Mouse (Mus musculus): ENCODE measurements at regions not wholly inside any gene's neighbourhood (a gene's known extent, or its start where the extent isn't known, plus 50 kb on each side); places are given as distances from the start of the nearest gene placed in this dataset.

- DNase-seq (ENCODE audit: low read depth, low spot score), result no peak
Measured at GRCm38 (mm10) chr11:112095009-112095408, 687.0 kb upstream of the Sox9 start.

- DNase-seq (ENCODE audit: low read depth, low spot score), result no peak
Measured at GRCm38 (mm10) chr11:112098161-112098560, 683.9 kb upstream of the Sox9 start.

GRCm38 (mm10) chr11:112103252-112103651 lies 678.8 kb upstream of the Sox9 start:
- peak; percentile 42 for DNase-seq (ENCODE audit: low read depth, low spot score)

- DNase-seq (ENCODE audit: low read depth, low spot score), result no peak
Measured at GRCm38 (mm10) chr11:112106891-112107290, 675.1 kb upstream of the Sox9 start.

GRCm38 (mm10) chr11:112107314-112107713 lies 674.7 kb upstream of the Sox9 start:
- DNase-seq (ENCODE audit: low read depth, low spot score), result no peak

- peak; percentile 49 for DNase-seq (ENCODE audit: low read depth, low spot score)
Measured at GRCm38 (mm10) chr11:112121026-112121425, 661.0 kb upstream of the Sox9 start.

GRCm38 (mm10) chr11:112121831-112122230 lies 660.2 kb upstream of the Sox9 start:
- DNase-seq (ENCODE audit: low read depth, low spot score), result no peak

GRCm38 (mm10) chr11:112125249-112125933 lies 656.6 kb upstream of the Sox9 start:
- no peak for DNase-seq (ENCODE audit: low read depth, low spot score)

- DNase-seq (ENCODE audit: low read depth, low spot score), result no peak
Measured at GRCm38 (mm10) chr11:112130090-112130489, 651.9 kb upstream of the Sox9 start.

- no peak for DNase-seq (ENCODE audit: low read depth, low spot score)
Measured at GRCm38 (mm10) chr11:112137401-112138020, 644.5 kb upstream of the Sox9 start.

GRCm38 (mm10) chr11:112140058-112140457 lies 642.0 kb upstream of the Sox9 start:
- no peak for DNase-seq (ENCODE audit: low read depth, low spot score)

GRCm38 (mm10) chr11:112140495-112140894 lies 641.5 kb upstream of the Sox9 start:
- no peak for DNase-seq (ENCODE audit: low read depth, low spot score)

GRCm38 (mm10) chr11:112140912-112141311 lies 641.1 kb upstream of the Sox9 start:
- no peak for DNase-seq (ENCODE audit: low read depth, low spot score)

- DNase-seq (ENCODE audit: low read depth, low spot score), result no peak
Measured at GRCm38 (mm10) chr11:112152051-112152450, 630.0 kb upstream of the Sox9 start.

- peak; percentile 77 for DNase-seq (ENCODE audit: low read depth, low spot score)
Measured at GRCm38 (mm10) chr11:112153198-112153597, 628.8 kb upstream of the Sox9 start.

- DNase-seq (ENCODE audit: low read depth, low spot score), result no peak
Measured at GRCm38 (mm10) chr11:112154712-112155319, 627.2 kb upstream of the Sox9 start.

GRCm38 (mm10) chr11:112155339-112155955 lies 626.6 kb upstream of the Sox9 start:
- no peak for DNase-seq (ENCODE audit: low read depth, low spot score)

- peak; percentile 80 for DNase-seq (ENCODE audit: low read depth, low spot score)
Measured at GRCm38 (mm10) chr11:112163681-112164265, 618.3 kb upstream of the Sox9 start.

GRCm38 (mm10) chr11:112173585-112173984 lies 608.4 kb upstream of the Sox9 start:
- peak; percentile 65 for DNase-seq (ENCODE audit: low read depth, low spot score)

- DNase-seq (ENCODE audit: low read depth, low spot score), result no peak
Measured at GRCm38 (mm10) chr11:112175302-112175701, 606.7 kb upstream of the Sox9 start.

- peak; percentile 54 for DNase-seq (ENCODE audit: low read depth, low spot score)
Measured at GRCm38 (mm10) chr11:112180666-112181065, 601.4 kb upstream of the Sox9 start.

GRCm38 (mm10) chr11:112197620-112198268 lies 584.3 kb upstream of the Sox9 start:
- no peak for DNase-seq (ENCODE audit: low read depth, low spot score)

Data from 3T3-L1 (cell line).